Mouse (Mus musculus): Measurements from ENCODE around the gene Ttyh1. TPM values are rescaled to one million over a fixed set of nuclear protein-coding genes. Genes with fewer than 3 reads are reported as not detected.

Gene Ttyh1
- polyA plus RNA-seq, 1 experiment: 5.3 TPM

DNA sequence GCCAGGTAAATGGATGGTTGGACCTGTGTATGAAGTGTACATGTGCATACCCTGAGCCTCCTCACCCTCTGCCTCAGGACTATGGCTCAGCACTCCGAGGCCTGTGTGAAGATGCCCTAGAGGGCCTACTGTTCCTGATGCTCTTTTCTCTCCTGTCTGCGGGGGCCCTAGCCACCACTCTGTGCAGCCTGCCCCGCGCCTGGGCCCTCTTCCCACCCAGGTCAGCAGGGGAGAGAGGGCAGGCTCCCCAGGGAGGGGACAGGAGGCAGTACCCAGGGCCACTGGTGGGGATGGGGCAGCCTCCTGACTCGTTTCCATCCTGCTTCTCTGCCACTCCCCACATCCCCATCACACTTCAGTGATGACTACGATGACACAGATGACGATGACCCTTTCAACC lies 13.8 kb downstream of the Ttyh1 start:
- 90% methylated on average over 7 of the region's 7 CpGs for WGBS
- no peak overlapping the region for H3K4me3 ChIP-seq (replicated peaks; ENCODE audit: control insufficient read depth, low read depth, low read length)
- H3K27ac ChIP-seq (ENCODE audit: control insufficient read depth, insufficient read depth, low read depth, low read length, poor library complexity): no peak overlapping the region
- no peaks in the 10 kb centered on the region; the same call in 1 of the 2 replicates for H3K4me1 ChIP-seq (ENCODE audit: control insufficient read depth, insufficient read depth, low read length)
- no peak for TF ChIP-seq POLR2A (IDR thresholded peaks at IDR 0.05; ENCODE audit: borderline replicate concordance, control insufficient read depth, low read depth, low read length)
- TF ChIP-seq CTCF (IDR thresholded peaks at IDR 0.05; ENCODE audit: control insufficient read depth, insufficient read depth, low read length): no peak

DNA sequence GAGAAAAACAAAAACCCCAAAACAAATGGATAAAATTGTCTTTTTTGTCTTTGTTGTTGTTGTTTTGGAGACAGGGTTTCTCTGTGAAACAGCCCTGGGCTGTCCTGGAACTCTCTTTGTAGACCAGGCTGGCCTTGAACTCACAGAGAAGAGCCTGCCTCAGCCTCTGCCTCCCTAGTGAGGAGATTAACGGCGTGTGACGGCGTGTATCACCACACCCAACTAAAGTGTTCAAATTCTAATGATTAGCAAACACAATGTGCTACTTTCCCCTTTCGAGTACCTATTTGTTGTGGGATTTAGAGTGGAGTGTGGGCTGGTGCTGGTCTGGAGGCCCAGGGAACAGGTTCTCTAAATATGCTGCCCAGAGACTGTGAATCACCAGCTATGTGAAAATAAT lies 15.7 kb downstream of the Ttyh1 start:
- 81% methylated on average over 5 of the region's 5 CpGs for WGBS
- no peaks in the 10 kb centered on the region; the same call in 1 of the 2 replicates for H3K4me1 ChIP-seq (ENCODE audit: control insufficient read depth, insufficient read depth, low read length)
- TF ChIP-seq POLR2A (IDR thresholded peaks at IDR 0.05; ENCODE audit: borderline replicate concordance, control insufficient read depth, low read depth, low read length) (no peak), CTCF (IDR thresholded peaks at IDR 0.05; ENCODE audit: control insufficient read depth, insufficient read depth, low read length) (no peak)
- H3K27ac ChIP-seq (ENCODE audit: control insufficient read depth, insufficient read depth, low read depth, low read length, poor library complexity): no peak overlapping the region
- no peak overlapping the region for H3K4me3 ChIP-seq (replicated peaks; ENCODE audit: control insufficient read depth, low read depth, low read length)

DNA sequence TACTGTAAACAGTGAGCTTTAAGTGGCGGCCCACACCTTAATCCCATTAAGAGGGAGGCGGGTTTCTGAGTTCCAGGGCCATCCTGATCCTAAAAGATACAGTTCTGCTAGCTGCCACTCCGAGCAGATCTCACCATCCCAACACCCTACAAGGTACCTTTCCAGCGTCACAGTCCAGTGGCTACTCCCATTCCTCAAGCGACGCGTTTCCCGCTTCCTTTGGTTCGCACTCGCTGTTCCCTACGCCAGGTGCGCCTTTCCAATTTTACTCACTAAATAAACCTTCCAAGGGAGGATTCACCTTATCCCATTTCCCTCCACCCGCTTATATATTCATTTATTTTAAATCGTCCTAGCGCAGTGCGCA lies 17.2 kb downstream of the Ttyh1 start:
- TF ChIP-seq CTCF (IDR thresholded peaks at IDR 0.05; ENCODE audit: control insufficient read depth, insufficient read depth, low read length): no peak
- TF ChIP-seq POLR2A (IDR thresholded peaks at IDR 0.05; ENCODE audit: borderline replicate concordance, control insufficient read depth, low read depth, low read length): no peak
- Histone ChIP-seq H3K4me3 (replicated peaks; ENCODE audit: control insufficient read depth, low read depth, low read length) (peak overlapping the region; percentile 86), H3K27ac (ENCODE audit: control insufficient read depth, insufficient read depth, low read depth, low read length, poor library complexity) (peak overlapping the region; percentile 47), H3K4me1 (ENCODE audit: control insufficient read depth, insufficient read depth, low read length) (no peaks in the 10 kb centered on the region; the same call in 1 of the 2 replicates)
- under 1% methylated on average over 16 of the region's 16 CpGs for WGBS

DNA sequence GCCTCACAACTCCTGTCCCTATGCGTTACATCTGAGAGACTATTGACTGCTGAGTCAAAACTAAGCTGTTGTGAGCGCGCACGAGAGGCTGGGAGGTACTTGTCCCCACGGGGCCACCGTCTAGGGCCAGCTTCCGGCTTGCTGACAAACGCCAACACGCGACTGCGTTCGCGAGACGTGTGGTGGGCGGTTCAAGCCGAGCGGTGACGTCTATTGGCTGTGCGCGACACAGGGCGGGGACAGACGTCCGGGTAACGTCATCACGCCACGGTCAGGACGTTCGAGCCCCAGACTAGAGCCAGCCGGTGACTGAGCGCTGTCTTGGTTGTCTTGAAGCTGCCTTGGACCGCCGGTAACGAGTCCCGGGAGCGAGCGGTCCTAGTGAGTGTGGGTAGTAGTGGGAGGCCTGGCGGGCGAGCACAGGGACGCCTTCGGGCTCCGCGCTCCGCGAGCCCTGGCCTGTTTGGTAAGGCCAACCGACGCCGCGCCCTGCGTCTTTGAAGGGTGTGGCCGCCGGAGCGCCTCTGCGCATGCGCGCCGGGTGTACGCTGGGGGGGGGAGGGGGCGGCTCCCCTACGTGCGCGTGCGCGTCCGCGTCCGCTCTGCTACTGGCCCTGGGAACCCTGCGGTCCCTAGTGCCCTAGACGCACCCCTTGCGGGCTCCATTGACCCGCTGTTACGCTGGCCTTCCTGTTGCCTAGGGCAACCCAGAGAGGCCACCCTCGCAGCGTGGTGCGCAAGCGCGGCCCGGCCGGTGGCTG lies 17.7 kb downstream of the Ttyh1 start, which contains the start of gene Leng8:
Leng8 (plus strand) TSS at position 269 of the 761 bp plus-strand sequence.
- Histone ChIP-seq H3K4me1 (ENCODE audit: control insufficient read depth, insufficient read depth, low read length) (no peaks in the 10 kb centered on the region; the same call in 1 of the 2 replicates), H3K4me3 (replicated peaks; ENCODE audit: control insufficient read depth, low read depth, low read length) (peak within 1 kb of the TSS; percentile 98), H3K27ac (ENCODE audit: control insufficient read depth, insufficient read depth, low read depth, low read length, poor library complexity) (peak within 1 kb of the TSS; percentile 98)
- WGBS: under 1% methylated on average over 78 of the region's 78 CpGs
- TF ChIP-seq POLR2A (IDR thresholded peaks at IDR 0.05; ENCODE audit: borderline replicate concordance, control insufficient read depth, low read depth, low read length) (peak; percentile 90), CTCF (IDR thresholded peaks at IDR 0.05; ENCODE audit: control insufficient read depth, insufficient read depth, low read length) (no peak)

DNA sequence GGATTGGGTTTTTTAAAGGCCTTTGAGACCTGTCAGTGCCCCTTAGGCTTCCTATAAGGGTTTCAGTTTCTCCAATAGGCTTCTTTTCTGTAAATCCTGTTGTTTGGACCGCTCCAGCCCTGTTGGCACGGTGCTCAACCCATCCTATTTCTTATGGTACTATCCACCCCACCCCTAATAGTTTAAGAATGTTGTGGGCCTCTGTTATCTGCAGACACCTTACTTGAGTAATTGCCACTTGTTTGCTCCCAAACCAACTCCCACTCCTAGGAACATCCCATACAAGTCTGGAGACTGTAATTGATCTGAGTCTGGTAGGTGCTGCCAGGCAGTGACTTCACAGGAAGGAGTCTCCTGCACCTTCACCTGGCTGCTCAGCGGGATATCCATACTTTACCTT lies 18.5 kb downstream of the Ttyh1 start:
- Histone ChIP-seq H3K4me3 (replicated peaks; ENCODE audit: control insufficient read depth, low read depth, low read length) (peak overlapping the region; percentile 98), H3K27ac (ENCODE audit: control insufficient read depth, insufficient read depth, low read depth, low read length, poor library complexity) (no peak overlapping the region), H3K4me1 (ENCODE audit: control insufficient read depth, insufficient read depth, low read length) (no peaks in the 10 kb centered on the region; the same call in 1 of the 2 replicates)
- no peak for TF ChIP-seq POLR2A (IDR thresholded peaks at IDR 0.05; ENCODE audit: borderline replicate concordance, control insufficient read depth, low read depth, low read length)
- no peak for TF ChIP-seq CTCF (IDR thresholded peaks at IDR 0.05; ENCODE audit: control insufficient read depth, insufficient read depth, low read length)
- 57% methylated on average over 3 of the region's 3 CpGs for WGBS

DNA sequence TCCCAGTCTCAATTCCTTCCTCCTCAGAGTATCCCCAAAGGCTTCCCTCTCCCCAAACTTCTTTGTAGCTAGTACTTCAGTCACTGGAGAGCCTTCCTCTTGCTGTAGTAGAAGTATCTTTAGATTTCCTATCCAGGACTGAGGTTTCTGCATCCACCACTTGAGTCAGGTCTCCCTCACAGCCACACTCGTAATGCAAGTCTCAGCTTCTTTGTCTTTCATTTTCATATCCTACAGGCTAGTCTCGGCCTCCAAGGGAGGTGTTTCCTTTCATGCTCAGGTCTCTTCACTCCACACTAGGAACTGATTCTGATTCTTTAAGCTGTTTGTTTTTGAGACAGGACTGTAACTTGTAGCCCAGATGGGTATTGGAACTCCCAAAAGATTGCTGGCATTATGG lies 19.0 kb downstream of the Ttyh1 start:
- Histone ChIP-seq H3K27ac (ENCODE audit: control insufficient read depth, insufficient read depth, low read depth, low read length, poor library complexity) (no peak overlapping the region), H3K4me3 (replicated peaks; ENCODE audit: control insufficient read depth, low read depth, low read length) (no peak overlapping the region), H3K4me1 (ENCODE audit: control insufficient read depth, insufficient read depth, low read length) (no peaks in the 10 kb centered on the region; the same call in 1 of the 2 replicates)
- WGBS: 80% methylated on average over 2 of the region's 2 CpGs
- TF ChIP-seq POLR2A (IDR thresholded peaks at IDR 0.05; ENCODE audit: borderline replicate concordance, control insufficient read depth, low read depth, low read length): no peak
- no peak for TF ChIP-seq CTCF (IDR thresholded peaks at IDR 0.05; ENCODE audit: control insufficient read depth, insufficient read depth, low read length)

DNA sequence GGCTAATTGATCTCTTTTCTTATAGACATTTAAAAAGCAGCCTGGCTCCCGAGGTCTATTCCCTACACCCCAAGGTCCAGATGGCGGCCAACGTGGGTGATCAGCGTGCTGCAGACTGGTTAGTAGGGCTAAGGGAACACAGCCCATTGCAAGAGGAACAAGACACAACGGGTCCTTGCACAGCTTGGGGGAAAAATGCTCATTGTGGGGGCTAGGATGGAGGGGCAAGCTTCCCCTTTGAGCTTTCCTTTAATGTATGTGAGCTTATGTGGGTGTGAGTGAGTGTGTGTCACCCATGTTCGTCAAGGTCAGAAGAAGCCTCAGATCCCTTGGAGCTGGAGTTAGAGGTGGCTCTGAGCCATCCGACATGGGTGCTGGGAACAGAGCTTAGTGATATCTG lies 19.5 kb downstream of the Ttyh1 start:
- H3K4me3 ChIP-seq (replicated peaks; ENCODE audit: control insufficient read depth, low read depth, low read length): no peak overlapping the region
- no peak for TF ChIP-seq CTCF (IDR thresholded peaks at IDR 0.05; ENCODE audit: control insufficient read depth, insufficient read depth, low read length)
- TF ChIP-seq POLR2A (IDR thresholded peaks at IDR 0.05; ENCODE audit: borderline replicate concordance, control insufficient read depth, low read depth, low read length): no peak
- WGBS: 92% methylated on average over 7 of the region's 7 CpGs
- H3K4me1 ChIP-seq (ENCODE audit: control insufficient read depth, insufficient read depth, low read length): no peaks in the 10 kb centered on the region; the same call in 1 of the 2 replicates
- H3K27ac ChIP-seq (ENCODE audit: control insufficient read depth, insufficient read depth, low read depth, low read length, poor library complexity): no peak overlapping the region

DNA sequence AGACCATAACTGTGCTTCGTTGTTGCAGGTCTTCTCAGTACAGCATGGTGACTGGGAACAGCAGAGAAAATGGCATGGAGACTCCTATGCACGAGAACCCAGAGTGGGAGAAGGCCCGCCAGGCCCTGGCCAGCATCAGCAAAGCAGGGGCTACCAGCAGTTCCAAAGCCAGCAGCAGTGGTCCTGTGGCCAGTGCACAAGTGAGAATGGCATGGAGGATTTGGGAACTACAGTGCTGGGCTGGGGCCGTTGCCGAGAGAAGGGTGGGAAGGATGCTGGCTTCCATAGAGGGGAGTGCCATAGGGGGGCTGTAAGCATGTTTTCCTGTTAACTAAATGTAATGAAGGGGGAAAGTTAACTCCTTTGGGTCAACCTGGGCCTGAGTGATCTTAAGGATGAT lies 20.2 kb downstream of the Ttyh1 start:
- no peak for TF ChIP-seq POLR2A (IDR thresholded peaks at IDR 0.05; ENCODE audit: borderline replicate concordance, control insufficient read depth, low read depth, low read length)
- TF ChIP-seq CTCF (IDR thresholded peaks at IDR 0.05; ENCODE audit: control insufficient read depth, insufficient read depth, low read length): no peak
- H3K4me3 ChIP-seq (replicated peaks; ENCODE audit: control insufficient read depth, low read depth, low read length): no peak overlapping the region
- 95% methylated on average over 5 of the region's 5 CpGs for WGBS
- no peak overlapping the region for H3K27ac ChIP-seq (ENCODE audit: control insufficient read depth, insufficient read depth, low read depth, low read length, poor library complexity)
- no peaks in the 10 kb centered on the region; the same call in 1 of the 2 replicates for H3K4me1 ChIP-seq (ENCODE audit: control insufficient read depth, insufficient read depth, low read length)

Data from bone marrow, adult 2 months (tissue).